Mouse (Mus musculus) myocyte (in vitro differentiated cells): ENCODE results near the gene Smap2. TPM values are rescaled to one million over a fixed set of nuclear protein-coding genes. Genes with fewer than 3 reads are reported as not detected.

Source experiments
- H3K27me3 ChIP-seq: one replicate; pipeline ENCODE4 v1.6.1; 2011; ENCODE audit not compliant: control insufficient read depth, insufficient read depth, insufficient read length
- H3K36me3 ChIP-seq: one replicate; pipeline ENCODE4 v1.6.1; 2011; ENCODE audit not compliant: control insufficient read depth, insufficient read depth
- H3K4me2 ChIP-seq: one replicate; pipeline ENCODE4 v1.6.1; 2011; ENCODE audit warnings: low read depth, control low read depth
- H3K4me3 ChIP-seq: one replicate; pipeline ENCODE4 v1.5.1; 2011; ENCODE audit warnings: mild to moderate bottlenecking, control low read depth, moderate library complexity
- H3K79me2 ChIP-seq: one replicate; pipeline ENCODE4 v1.6.1; 2011; ENCODE audit not compliant: control insufficient read depth, insufficient read depth
- H3ac ChIP-seq: one replicate; pipeline ENCODE4 v1.6.1; 2011; ENCODE audit not compliant: control insufficient read depth, insufficient read length
- CEBPB ChIP-seq: IDR thresholded peaks from 2 replicates; pipeline ENCODE4 v1.6.1; 2011; ENCODE audit warnings: mild to moderate bottlenecking, moderate library complexity; ENCODE audit not compliant: poor library complexity, insufficient read depth, severe bottlenecking
- E2F4 ChIP-seq: IDR thresholded peaks from one replicate; pipeline ENCODE4 v1.6.1; 2011; ENCODE audit warnings: mild to moderate bottlenecking, control low read depth, moderate library complexity; ENCODE audit not compliant: insufficient read depth
- MAX ChIP-seq: IDR thresholded peaks from one replicate; pipeline ENCODE4 v1.6.1; 2011; ENCODE audit warnings: low read depth, mild to moderate bottlenecking, control low read depth
- MYOD1 ChIP-seq, 3 experiments: IDR thresholded peaks; one replicate each; pipeline ENCODE4 v1.6.1; 2011; ENCODE audit warnings: control low read depth in 2 of 3, low read depth in 2 of 3, mild to moderate bottlenecking in 2 of 3, moderate library complexity in 1 of 3; ENCODE audit not compliant: insufficient read length in 2 of 3, control insufficient read depth in 1 of 3
- MYOG ChIP-seq, 3 experiments: IDR thresholded peaks; one replicate each; pipeline ENCODE4 v1.6.1; 2011; ENCODE audit warnings: control low read depth in 2 of 3, low read depth in 2 of 3, mild to moderate bottlenecking in 2 of 3; ENCODE audit not compliant: insufficient read length in 2 of 3, control insufficient read depth in 1 of 3, insufficient read depth in 1 of 3
- POLR2A ChIP-seq: IDR thresholded peaks from one replicate; pipeline ENCODE4 v1.6.1; 2011; ENCODE audit warnings: low read depth, mild to moderate bottlenecking, control low read depth, moderate library complexity; ENCODE audit not compliant: insufficient read length
- POLR2AphosphoS2 ChIP-seq: IDR thresholded peaks from one replicate; pipeline ENCODE4 v1.6.1; 2011; ENCODE audit warnings: low read depth, control low read depth; ENCODE audit not compliant: insufficient read length
- REST ChIP-seq: IDR thresholded peaks from one replicate; pipeline ENCODE4 v1.6.1; 2011; ENCODE audit warnings: mild to moderate bottlenecking, control low read depth, moderate library complexity; ENCODE audit not compliant: insufficient read depth, insufficient read length
- SRF ChIP-seq: IDR thresholded peaks from one replicate; pipeline ENCODE4 v1.6.1; 2011; ENCODE audit warnings: low read depth; ENCODE audit not compliant: control insufficient read depth, insufficient read length
- TCF12 ChIP-seq: IDR thresholded peaks from one replicate; pipeline ENCODE4 v1.6.1; 2011; ENCODE audit warnings: mild to moderate bottlenecking, control low read depth; ENCODE audit not compliant: poor library complexity, insufficient read depth, severe bottlenecking
- TCF3 ChIP-seq: IDR thresholded peaks from one replicate; pipeline ENCODE4 v1.6.1; 2011; ENCODE audit warnings: low read depth, control low read depth; ENCODE audit not compliant: insufficient read length
- USF1 ChIP-seq: IDR thresholded peaks from one replicate; pipeline ENCODE4 v1.6.1; 2011; ENCODE audit warnings: low read depth, mild to moderate bottlenecking, control low read depth, moderate library complexity
- polyA plus RNA-seq: library from polyadenylated mRNA; unstranded; fragments of >200 nt; fragmentation: generic; extraction: Trizol; gene quantifications from one replicate; pipeline ENCODE4 v1.2.1, GENCODE M21; 2012; ENCODE audit warnings: missing spikeins

Smap2 gene
- polyA plus RNA-seq, 1 experiment: 31.3 TPM

GRCm38 (mm10) chr4:121028659-121029392 lies 11.8 kb upstream of the Smap2 start:
- Histone ChIP-seq H3K27me3 (no peaks in the 10 kb centered on the region), H3ac (no peak overlapping the region), H3K79me2 (no peaks in the 10 kb centered on the region), H3K36me3 (no peaks in the 10 kb centered on the region), H3K4me2 (no peak overlapping the region), H3K4me3 (no peak overlapping the region)
- TF ChIP-seq E2F4 (no peak), MYOG (IDR thresholded peaks at IDR 0.05; ENCODE audit: control insufficient read depth in 1 of 3, insufficient read depth in 1 of 3, insufficient read length in 2 of 3, low read depth in 2 of 3) (no peak), CEBPB (no peak), POLR2AphosphoS2 (no peak), MAX (no peak), REST (no peak), USF1 (no peak), POLR2A (no peak), TCF3 (no peak), MYOD1 (IDR thresholded peaks at IDR 0.05; ENCODE audit: control insufficient read depth in 1 of 3, insufficient read length in 2 of 3, low read depth in 2 of 3) (no peak), SRF (no peak), TCF12 (no peak)

- no peak overlapping the region for H3K4me3 ChIP-seq
- H3K4me2 ChIP-seq: no peak overlapping the region
- H3K79me2 ChIP-seq: no peaks in the 10 kb centered on the region
- H3K36me3 ChIP-seq: no peaks in the 10 kb centered on the region
- no peaks in the 10 kb centered on the region for H3K27me3 ChIP-seq
- no peak for TF ChIP-seq USF1
- no peak for TF ChIP-seq MYOG (IDR thresholded peaks at IDR 0.05; ENCODE audit: control insufficient read depth in 1 of 3, insufficient read depth in 1 of 3, insufficient read length in 2 of 3, low read depth in 2 of 3)
- TF ChIP-seq MAX: no peak
- no peak for TF ChIP-seq POLR2AphosphoS2
- no peak for TF ChIP-seq SRF
- no peak for TF ChIP-seq REST
- no peak for TF ChIP-seq E2F4
- TF ChIP-seq MYOD1 (IDR thresholded peaks at IDR 0.05; ENCODE audit: control insufficient read depth in 1 of 3, insufficient read length in 2 of 3, low read depth in 2 of 3): no peak
- TF ChIP-seq TCF12: no peak
- no peak for TF ChIP-seq TCF3
- no peak for TF ChIP-seq POLR2A
- no peak for TF ChIP-seq CEBPB
- no peak overlapping the region for H3ac ChIP-seq
Observed at GRCm38 (mm10) chr4:121028146-121028545, 11.1 kb upstream of the Smap2 start.

- H3ac ChIP-seq: no peak overlapping the region
- no peak overlapping the region for H3K4me2 ChIP-seq
- H3K79me2 ChIP-seq: no peaks in the 10 kb centered on the region
- H3K36me3 ChIP-seq: no peaks in the 10 kb centered on the region
- no peaks in the 10 kb centered on the region for H3K27me3 ChIP-seq
- TF ChIP-seq MYOD1 (IDR thresholded peaks at IDR 0.05; ENCODE audit: control insufficient read depth in 1 of 3, insufficient read length in 2 of 3, low read depth in 2 of 3): no peak
- TF ChIP-seq CEBPB: no peak
- TF ChIP-seq REST: no peak
- TF ChIP-seq TCF12: no peak
- TF ChIP-seq USF1: no peak
- TF ChIP-seq POLR2A: no peak
- H3K4me3 ChIP-seq: no peak overlapping the region
Observed at GRCm38 (mm10) chr4:121025681-121026080, 8.6 kb upstream of the Smap2 start.

GRCm38 (mm10) chr4:121023941-121024340 lies 6.9 kb upstream of the Smap2 start:
- Histone ChIP-seq H3K27me3 (no peaks in the 10 kb centered on the region), H3K79me2 (no peaks in the 10 kb centered on the region), H3ac (no peak overlapping the region), H3K36me3 (no peaks in the 10 kb centered on the region), H3K4me3 (no peak overlapping the region), H3K4me2 (no peak overlapping the region)
- TF ChIP-seq CEBPB (peak; percentile 52; the same call in 1 of the 2 replicates), TCF3 (no peak), MYOD1 (IDR thresholded peaks at IDR 0.05; ENCODE audit: control insufficient read depth in 1 of 3, insufficient read length in 2 of 3, low read depth in 2 of 3) (no peak)

GRCm38 (mm10) chr4:121023464-121023863 lies 6.4 kb upstream of the Smap2 start:
- H3K4me2 ChIP-seq: no peak overlapping the region
- TF ChIP-seq TCF3 (no peak), E2F4 (no peak), CEBPB (no peak), SRF (no peak), TCF12 (no peak), MAX (no peak), POLR2AphosphoS2 (no peak), USF1 (no peak), MYOG (IDR thresholded peaks at IDR 0.05; ENCODE audit: control insufficient read depth in 1 of 3, insufficient read depth in 1 of 3, insufficient read length in 2 of 3, low read depth in 2 of 3) (no peak), MYOD1 (IDR thresholded peaks at IDR 0.05; ENCODE audit: control insufficient read depth in 1 of 3, insufficient read length in 2 of 3, low read depth in 2 of 3) (no peak), REST (no peak), POLR2A (no peak)
- no peaks in the 10 kb centered on the region for H3K79me2 ChIP-seq

More at GRCm38 (mm10) chr4:121023464-121023863, 6.4 kb upstream of the Smap2 start:
- Histone ChIP-seq H3K36me3 (no peaks in the 10 kb centered on the region), H3K4me3 (no peak overlapping the region), H3ac (no peak overlapping the region), H3K27me3 (no peaks in the 10 kb centered on the region)
